Mouse (Mus musculus): Measurements from ENCODE around the gene Pidd1.

DNA sequence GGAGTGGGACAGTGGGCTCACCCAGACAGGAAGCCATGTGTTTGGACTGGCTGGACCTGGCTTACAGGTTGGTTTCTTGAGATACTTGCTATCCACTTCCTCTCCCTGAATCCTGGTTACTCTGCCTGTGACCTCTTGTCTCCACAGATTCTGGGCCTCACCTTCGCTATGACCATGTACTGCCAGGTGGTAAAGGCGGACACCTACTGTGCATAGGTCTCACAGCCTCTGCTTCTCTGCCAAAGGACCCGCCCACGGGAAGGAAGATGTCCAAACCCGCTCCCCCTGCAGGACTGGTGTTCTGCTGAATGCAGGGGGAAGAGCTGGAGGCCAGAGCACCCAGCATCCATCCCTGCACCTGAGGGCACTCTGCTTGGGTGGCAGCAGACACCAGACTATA, 48.9 kb upstream of the Pidd1 start:
- TF ChIP-seq POLR2A (IDR thresholded peaks at IDR 0.05; ENCODE audit: low read depth, low read length) (no peak), CTCF (conservative IDR thresholded peaks at IDR 0.05 in 1 of 2, IDR thresholded peaks at IDR 0.05 in 1 of 2; ENCODE audit: low read depth in 2 of 2, low read length in 2 of 2) (no peak), EP300 (IDR thresholded peaks at IDR 0.05; ENCODE audit: low read length) (no peak), SMC3 (IDR thresholded peaks at IDR 0.05; ENCODE audit: low read depth, low read length) (no peak), CHD2 (IDR thresholded peaks at IDR 0.05; ENCODE audit: low read length) (no peak), NRF1 (IDR thresholded peaks at IDR 0.05; ENCODE audit: low read depth, low read length) (no peak), MAFK (IDR thresholded peaks at IDR 0.05; ENCODE audit: insufficient replicate concordance, low read length) (no peak), NELFE (IDR thresholded peaks at IDR 0.05; ENCODE audit: low read depth, low read length) (no peak), USF2 (conservative IDR thresholded peaks at IDR 0.05; ENCODE audit: low read depth, low read length) (no peak), PAX5 (IDR thresholded peaks at IDR 0.05; ENCODE audit: low read length) (no peak), TCF12 (IDR thresholded peaks at IDR 0.05; ENCODE audit: low read depth, low read length) (no peak), JUND (conservative IDR thresholded peaks at IDR 0.05; ENCODE audit: low read depth, low read length) (no peak), UBTF (IDR thresholded peaks at IDR 0.05; ENCODE audit: low read depth, low read length) (no peak)

Measured in CH12.LX (cell line).